Mouse (Mus musculus): ENCODE measurements around the gene Top3a. TPM values are rescaled to one million over a fixed set of nuclear protein-coding genes. Genes with fewer than 3 reads are reported as not detected.

Gene Top3a
- total RNA-seq, 2 experiments from 2014 or later = 23.8 to 25.5 TPM

DNA sequence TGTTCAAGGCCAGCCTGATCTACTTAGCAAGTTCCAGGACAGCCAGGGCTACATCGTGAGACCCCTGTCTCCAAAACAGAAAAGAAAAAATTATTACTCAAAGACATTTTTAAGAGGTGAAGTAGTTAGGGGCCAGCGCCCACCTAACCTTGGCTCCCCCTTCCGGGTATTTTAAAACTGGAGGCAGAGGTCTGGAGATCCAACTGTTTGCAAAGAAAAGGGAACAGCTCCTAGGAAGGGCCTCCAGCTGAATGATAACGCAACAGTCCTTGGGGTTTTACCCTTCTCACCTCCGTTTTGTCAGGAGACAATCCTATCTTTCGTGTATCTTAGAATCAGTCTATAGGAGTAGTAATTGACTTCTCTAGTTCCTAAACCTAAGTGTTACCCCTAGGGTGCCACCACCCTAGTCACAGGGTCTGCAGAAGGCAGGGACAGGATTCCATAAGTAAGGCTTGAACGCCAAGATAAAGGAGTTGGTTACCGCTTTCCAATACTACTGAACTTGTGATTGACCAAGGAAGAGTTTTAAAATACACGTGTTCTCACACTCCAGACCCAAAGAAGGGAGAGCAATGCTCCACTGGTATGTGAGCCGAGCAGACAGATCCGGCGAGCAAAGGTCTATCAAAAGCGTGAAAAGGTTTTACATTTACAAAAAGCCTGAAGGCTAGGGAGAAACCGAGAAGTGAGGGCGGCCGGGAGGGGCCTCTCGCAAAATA is 897 bp downstream of the Top3a start:
- no peak for ATAC-seq (replicated peaks; ENCODE audit: poor library complexity, severe bottlenecking)

DNA sequence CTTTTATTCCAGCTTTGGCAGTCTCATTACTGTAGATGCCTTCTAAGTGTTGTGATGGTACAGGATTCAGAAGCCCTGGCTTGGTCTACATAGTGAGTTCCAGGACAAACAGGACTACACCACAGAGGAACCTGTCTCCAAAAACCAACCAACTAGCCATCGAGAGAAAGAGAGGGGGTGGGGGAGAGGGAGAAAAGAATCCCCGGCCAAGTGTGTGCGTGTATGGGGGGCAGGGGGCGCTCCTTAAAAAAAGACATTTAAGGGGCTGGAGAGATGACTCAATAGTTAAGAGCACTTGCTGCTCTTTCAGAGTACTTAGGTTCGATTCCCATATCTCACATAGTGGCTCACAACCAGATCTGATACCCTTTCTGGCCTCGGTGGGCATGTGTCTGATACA is 1.6 kb downstream of the Top3a start:
- no peak for ATAC-seq (replicated peaks; ENCODE audit: poor library complexity, severe bottlenecking)

DNA sequence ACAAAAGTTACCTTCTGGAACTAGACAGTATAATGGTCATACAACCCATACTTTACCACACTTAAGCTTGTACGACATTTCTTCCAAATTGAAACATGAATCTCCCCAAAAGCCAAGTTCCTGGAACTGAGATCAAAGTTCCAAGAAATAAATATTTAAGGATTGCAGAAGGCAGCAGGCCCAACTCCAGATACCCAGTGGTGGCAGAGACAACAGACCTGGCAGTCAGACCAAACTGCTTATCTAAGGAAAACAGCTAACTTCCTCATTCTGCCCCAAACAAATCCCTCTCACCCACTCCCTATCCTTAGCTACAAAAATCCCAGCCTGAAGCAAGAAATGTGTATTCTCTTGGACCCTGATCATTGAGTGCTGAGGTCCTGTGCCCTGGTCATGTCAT is 2.3 kb downstream of the Top3a start:
- no peak for ATAC-seq (replicated peaks; ENCODE audit: poor library complexity, severe bottlenecking)

DNA sequence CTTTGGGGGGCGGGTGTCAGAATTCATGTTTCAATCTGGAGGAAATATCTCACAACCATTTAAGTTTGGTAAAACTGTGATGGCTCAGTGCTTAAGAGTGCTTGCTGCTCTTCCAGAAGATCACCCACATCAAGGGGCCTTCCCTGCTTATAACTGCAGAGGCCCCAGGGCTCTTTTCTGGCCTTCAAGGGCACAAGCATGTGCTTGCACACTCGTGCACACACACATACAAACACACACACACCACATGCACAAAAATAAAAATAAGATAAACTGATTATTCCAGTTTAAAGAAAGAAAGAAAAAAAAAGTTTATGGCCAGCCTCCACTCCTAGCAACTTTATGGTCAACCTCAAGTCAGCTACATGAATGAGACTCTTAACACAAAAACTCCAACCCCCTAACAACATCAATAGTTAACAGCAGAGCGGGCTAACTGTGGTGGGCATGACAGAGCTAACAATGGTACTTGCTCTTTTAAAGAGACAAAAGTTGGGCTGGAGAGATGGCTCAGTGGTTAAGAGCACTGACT is 2.9 kb downstream of the Top3a start:
- no peak for ATAC-seq (replicated peaks; ENCODE audit: poor library complexity, severe bottlenecking)

DNA sequence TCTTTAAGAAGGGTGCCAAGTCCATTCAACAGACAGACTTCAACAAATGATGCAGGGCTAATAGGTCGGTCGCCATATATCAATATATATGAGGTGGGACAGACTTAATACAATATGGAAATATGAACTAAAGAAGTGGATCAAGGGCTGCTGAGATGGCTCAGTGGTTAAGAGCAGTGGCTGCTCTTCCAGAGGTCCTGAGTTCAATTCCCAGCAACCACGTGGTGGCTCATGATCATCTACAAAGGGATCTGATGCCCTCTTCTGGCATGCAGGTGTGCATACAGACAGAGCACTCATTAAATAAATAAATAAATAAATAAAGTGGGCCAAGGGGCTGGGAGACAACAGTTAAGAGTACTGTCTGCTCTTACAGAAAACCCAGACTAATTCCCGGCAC is 5.0 kb downstream of the Top3a start:
- no peak for ATAC-seq (replicated peaks; ENCODE audit: poor library complexity, severe bottlenecking)

DNA sequence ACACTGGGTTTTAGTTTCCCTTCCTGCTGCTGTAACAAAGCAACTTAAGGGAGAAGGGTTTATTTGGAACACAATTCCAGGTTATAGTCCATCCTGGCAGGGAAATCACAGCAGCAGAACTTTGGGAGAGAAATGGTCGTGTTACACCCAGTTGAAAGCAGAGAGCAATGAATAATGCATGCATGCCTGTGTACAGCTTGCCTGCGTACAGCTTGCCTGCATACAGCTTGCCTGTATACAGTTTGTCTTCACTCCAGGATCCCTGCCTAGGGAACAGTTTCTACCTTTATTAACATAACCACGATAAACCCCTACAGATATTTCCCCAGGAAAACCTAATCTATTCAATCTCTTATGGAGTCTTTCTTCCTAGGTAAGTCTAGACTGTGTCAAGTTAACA is 6.4 kb downstream of the Top3a start:
- ATAC-seq (replicated peaks; ENCODE audit: poor library complexity, severe bottlenecking) = no peak

DNA sequence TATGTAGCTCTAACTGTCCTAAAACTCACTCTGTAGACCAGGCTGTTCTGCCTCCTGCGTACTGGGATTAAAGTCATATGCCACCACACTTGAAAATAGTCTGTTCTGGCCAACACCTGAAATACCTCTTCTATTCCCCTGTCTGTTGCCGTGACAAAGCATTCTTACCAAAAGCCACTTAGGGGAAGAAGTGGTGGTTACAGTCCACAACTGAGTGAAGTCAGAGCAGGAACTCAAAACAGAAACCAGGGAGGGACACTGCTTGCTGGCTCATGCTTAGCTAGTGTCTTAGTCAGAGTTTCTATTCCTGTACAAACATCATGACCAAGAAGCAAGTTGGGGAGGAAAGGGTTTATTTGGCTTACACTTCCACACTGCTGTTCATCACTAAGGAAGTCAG is 7.8 kb downstream of the Top3a start:
- peak; percentile 99 for ATAC-seq (replicated peaks; ENCODE audit: poor library complexity, severe bottlenecking)

DNA sequence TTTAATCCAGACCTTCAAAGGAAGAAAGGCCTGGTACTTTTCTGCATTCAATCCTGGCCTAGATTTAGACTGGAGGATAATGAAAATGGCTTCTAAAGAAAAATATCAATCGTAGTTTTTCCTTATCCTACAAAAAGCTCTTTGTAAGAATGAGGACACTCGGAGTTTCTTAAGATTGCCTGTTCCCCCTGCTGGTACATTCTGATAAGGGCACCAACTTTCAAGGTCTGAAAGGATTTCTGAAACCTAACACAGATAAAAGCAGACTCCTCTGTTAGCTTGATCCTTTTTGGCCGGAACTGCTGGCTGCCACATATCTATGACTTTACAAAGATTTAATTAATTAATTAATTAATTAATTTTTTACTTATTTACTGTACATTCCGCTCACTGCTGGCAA is 10.2 kb downstream of the Top3a start:
- no peak for ATAC-seq (replicated peaks; ENCODE audit: poor library complexity, severe bottlenecking)

DNA sequence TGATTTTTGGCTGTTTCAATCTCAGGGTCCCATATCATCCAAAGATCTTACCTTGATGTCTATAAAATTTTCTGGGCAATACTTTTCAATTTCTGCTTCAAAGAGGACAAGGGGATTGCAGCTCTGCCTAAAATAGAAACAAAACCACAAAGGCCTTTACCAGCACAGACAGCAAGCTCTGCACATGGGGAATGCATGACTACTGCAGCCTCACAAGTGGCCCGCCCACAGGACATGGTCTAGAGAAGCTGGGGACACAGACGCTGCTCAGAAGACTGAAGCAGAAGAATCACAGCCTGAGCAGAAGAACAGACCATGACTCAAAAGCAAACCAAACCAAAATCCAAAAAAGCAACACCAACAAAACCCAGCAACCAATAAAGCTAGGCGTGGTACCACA is 15.5 kb downstream of the Top3a start:
- ATAC-seq (replicated peaks; ENCODE audit: poor library complexity, severe bottlenecking) = no peak

DNA sequence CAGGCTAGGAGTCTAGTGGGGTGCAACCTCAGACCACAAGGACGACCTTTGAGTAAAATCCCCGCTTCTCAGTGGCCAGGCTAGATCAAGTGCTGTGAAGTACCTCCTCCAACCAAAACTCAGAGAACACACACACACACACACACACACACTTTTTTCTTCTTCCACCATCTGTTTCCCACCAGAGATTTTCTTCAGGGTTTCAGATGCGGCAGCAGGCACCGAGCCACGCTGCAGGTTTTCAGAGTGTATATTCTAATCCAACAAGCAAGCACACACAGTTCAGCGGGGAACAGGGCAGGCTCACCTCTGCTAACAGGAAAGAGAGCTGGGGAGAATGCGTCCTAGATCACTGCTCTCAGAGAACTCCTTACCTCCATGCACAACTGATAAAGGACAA is 21.6 kb downstream of the Top3a start:
- no peak for ATAC-seq (replicated peaks; ENCODE audit: poor library complexity, severe bottlenecking)

DNA sequence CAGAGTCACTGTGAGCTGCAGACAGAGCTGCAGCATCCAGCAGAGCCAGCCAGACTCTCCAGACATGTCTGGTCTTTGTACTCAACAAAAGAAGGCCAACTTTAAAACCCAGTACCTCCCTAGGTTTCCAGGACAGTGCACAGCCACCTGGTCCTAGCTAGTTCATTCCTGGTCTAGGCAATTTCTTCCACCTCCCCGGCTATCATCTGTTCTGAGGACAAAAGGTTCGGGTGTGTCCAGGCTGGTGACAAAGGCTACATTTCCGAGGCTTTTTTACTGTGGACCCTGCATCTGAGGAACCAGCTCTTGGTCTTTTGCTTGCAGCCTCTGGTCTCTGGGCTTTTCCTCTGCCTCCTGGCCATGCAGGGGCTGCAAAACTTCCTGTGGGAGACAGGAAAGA is 36.8 kb downstream of the Top3a start:
- ATAC-seq (replicated peaks; ENCODE audit: poor library complexity, severe bottlenecking) = no peak

DNA sequence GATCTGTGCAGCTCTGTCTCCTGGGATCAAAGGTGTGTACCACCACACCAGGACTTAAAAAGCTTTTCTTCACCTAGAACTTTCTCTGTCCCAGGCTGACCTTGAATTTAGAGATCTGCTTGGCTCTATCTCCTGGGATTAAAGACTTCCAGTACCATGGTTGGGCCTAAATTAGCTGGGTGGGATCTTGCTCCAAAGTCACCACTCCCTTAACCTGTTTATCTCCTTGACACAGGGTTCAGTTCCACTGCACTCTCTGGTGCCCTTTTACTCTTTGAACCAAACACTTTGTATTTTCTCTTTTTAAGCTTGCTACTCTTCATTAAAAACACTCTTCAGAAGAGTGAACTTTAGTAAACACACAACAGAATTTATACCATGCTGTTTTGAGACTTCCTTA is 39.7 kb downstream of the Top3a start:
- ATAC-seq (replicated peaks; ENCODE audit: poor library complexity, severe bottlenecking) = no peak

DNA sequence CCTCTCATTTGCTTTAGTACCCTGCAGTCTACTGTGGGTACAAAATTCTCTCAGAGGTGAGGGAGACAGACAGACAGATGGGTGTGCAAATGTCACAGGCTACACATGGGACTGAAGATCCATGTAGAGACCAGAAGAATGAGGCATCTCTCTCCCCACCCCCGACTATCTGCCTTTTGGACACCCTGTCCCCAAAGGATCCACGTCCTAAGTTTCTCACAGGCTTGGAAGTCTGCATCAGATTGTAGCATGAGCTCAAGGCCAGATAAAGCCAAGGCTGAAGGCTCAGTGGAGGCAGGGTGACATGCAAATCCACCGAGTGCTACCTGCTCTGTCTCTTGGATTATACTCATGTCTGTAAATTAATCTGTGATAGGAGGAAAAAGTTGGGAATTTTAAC is 40.7 kb downstream of the Top3a start:
- ATAC-seq (replicated peaks; ENCODE audit: poor library complexity, severe bottlenecking) = no peak

DNA sequence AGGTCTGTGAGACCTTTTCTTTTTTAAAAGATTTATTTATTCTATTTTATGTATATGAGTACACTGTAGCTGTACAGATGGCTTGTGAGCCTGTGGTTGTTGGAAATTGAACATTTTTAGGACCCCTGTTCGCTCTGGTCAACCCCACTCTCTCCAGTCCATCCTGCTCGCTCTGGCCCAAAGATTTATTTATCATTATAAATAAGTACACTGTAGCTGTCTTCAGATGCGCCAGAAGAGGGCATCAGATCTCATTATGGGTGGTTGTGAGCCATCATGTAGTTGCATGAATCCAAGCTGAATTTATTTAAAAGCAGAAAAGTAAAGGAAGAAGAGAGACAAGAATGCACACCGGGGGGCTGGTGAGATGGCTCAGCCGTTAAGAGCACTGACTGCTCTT is 42.0 kb downstream of the Top3a start:
- ATAC-seq (replicated peaks; ENCODE audit: poor library complexity, severe bottlenecking) = no peak

DNA sequence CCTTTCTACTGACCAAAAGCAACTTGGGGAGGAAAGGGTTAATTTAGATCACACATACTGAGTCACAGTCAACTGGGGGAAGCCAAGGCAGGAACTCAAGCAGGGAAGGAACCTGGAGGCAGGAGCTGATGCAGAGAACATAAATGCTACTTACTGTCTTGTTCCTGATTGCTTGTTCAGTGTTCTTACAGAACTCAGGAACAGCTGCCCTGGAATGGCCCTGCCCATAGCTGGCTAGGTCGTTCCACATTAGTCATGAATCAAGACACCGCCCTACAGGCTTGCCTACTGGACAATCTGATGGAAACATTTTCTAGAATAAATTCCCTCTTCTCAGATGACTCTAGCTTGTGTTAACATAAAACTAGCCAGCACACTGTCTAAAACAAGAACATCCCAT is 43.0 kb downstream of the Top3a start:
- no peak for ATAC-seq (replicated peaks; ENCODE audit: poor library complexity, severe bottlenecking)

DNA sequence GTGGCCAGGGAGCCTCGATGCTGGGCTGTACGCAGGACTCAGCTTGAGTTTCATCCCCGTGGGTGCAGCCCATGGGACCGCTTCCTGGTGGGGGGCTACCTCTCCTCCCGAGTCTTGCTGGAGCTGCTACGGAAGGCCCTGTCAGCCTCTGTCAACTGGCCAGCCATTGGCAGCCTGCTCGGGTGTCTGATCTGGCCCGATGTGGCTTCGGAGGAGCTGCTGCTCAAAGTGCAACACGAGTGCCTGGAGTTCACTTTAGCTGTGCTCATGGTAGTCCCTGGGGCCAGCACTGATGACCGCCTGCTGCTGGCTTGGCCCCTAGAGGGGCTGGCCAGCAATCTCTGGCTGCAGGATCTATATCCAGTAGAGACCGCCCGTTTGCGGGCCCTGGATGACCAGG is 45.9 kb downstream of the Top3a start:
- no peak for ATAC-seq (replicated peaks; ENCODE audit: poor library complexity, severe bottlenecking)

DNA sequence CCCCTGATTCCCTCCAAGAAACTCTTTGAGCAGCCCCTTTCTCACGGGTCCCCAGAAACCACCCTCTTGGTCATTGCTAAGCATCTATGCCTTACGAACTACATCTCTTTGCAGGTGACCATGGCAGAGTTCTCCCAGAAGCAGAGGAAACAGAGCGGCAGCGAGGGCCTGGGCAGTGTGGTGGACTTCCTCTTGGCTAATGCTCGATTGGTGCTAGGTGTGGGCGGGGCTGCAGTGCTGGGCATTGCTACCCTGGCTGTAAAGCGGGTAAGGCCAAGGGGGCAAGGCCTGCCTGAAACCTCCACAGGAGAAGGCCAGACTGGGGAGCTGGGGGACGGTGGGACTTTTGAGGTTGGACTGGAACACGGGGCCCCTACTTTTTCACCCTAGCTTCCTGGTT is 47.0 kb downstream of the Top3a start:
- ATAC-seq (replicated peaks; ENCODE audit: poor library complexity, severe bottlenecking) = no peak

DNA sequence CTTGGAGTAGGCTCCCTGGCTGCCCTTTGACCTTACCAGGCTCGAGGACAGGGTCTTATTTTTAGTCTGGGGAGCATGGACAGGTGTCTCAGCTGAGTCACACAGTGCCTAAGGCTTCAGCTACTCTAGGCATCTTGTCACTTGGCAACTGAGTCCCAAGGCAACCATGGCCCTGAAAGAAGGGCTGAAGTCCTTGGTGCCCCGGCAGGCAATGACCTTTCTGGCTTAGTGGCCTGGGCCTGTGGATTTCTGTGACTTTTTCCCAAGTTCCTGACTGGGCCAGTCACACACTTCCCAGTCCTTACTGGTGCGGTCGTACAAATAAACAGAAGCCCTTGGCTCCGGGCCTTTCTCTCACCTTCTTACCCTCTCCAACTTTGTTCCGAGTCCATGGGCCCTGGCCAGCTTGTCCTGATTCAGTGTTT is 47.9 kb downstream of the Top3a start:
- ATAC-seq (replicated peaks; ENCODE audit: poor library complexity, severe bottlenecking) = no peak

DNA sequence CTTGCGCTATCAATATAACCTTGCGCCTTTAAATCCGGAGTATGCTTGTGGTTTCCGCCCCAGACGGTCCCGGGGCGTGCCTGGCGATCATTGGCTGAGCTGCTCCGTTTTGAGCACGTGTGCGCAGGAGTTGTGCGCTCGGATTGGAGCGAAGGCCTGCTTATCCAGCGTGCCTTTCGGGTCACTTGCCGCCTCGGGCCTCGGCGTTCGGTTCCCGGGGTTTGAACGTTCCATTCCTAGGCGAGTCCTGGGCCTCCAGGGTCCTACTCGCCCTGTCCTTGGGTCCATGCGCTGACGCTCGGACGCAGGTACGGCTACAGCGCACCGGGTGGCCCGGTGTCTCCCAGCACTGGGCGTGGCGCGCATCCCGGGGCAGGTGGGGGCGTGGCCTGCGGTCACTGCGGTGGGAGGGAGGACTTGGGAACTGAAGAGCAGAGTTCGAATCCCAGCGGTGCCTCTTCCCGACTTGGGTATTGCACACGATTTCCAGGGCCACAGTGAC is 48.9 kb downstream of the Top3a start, which contains the start of gene Mief2:
TSS of gene Mief2 (plus strand) at position 139 of the 502 bp plus-strand sequence.
- ATAC-seq (replicated peaks; ENCODE audit: poor library complexity, severe bottlenecking) = peak; percentile 83

DNA sequence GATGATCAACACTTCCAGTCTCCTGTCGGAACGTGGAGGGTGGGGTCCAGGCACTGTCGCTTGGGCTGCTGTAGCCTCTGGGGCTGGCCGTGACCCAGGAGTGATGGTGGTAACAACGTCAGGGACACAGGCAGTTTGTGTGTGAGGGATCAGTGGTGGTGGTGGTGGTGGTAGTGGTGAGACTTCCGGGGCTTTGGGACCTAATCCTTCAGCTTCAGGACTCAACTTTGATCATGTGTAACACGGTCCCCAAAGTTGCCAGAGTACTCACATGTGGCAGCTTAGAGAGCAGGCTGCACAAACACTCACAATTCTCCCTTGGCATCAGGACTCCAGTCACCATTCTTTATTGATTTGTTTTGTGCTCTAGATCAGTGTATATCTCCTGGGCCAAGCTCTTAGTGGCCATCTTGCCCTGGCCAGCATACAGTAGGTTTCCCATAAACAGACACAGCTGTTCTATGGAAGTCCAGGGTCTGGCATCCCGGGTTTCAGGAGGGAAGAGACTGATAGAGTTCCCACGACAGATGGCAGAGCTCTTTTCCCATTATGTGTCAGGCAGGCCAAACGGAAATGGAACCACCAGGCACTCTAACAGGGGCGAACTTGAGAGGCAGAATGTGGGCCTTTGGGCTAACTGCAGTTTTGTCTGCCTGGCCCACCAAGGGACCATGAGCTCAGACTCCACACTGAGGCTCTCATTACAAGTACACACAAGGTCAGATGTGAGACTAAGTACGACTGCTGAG is 49.6 kb downstream of the Top3a start:
- ATAC-seq (replicated peaks; ENCODE audit: poor library complexity, severe bottlenecking) = no peak; the same call in 1 of the 2 replicates

DNA sequence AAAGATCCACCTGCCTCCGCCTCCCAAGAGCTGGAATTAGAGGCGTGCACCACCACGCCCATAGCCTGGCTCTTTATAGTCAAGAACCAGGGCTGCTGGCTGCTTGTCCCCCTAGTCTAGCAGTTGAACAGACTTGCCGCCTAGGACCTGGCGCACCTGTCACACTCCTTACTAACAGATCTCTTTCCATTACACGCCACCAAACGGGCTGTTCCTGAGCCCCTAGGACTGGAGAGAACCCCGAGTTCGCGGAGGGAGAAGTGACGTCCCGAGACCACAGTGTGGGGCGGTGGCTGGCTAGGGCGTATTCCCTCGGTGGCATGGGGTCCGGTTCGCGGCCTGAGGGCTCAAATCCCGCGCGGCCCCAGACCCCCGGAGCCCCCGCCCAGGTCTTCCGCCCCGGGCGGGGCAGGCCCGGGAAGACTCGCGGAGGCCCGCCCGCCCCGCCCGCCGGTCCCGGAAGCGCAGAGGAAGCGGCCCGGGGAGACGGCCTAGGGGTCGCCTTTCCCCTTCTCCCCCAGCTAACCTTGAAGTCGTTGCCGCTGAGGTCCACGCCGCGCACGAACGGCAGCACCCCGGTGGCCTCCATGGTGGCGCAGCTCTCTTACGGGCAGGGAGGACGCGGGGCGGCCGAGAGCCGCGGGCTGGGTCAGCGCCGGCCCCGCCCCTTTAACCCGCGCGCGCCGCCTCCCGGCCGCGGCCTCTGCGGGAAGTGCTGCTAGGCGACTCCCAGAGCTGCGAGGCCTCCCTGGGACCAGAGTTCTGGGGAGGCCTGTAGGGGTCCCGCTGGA is 50.4 kb downstream of the Top3a start, which contains the start of gene Flii:
TSS of gene Flii (minus strand) at position 663 of the 791 bp plus-strand sequence.
- peak; percentile 53 for ATAC-seq (replicated peaks; ENCODE audit: poor library complexity, severe bottlenecking)

All from granulocyte monocyte progenitor cell, adult 5-6 weeks (primary cell).